Comparison of ENCODE assay signal across 8 mouse cellular contexts in genomic region chr19:55414050-55414449, GRCm38 (mm10).
DNase-seq lines count a peak whose midpoint lies in the region; ATAC-seq and TF ChIP-seq lines count a peak whose summit lies in the region.

No protein-coding gene starts in this region.

- no peak for TF ChIP-seq POLR2A in testis, adult 2 months (IDR thresholded peaks at IDR 0.05; ENCODE audit: control insufficient read depth, low read depth, low read length)

- no peak overlapping the region for H3K27ac ChIP-seq in testis, adult 2 months (ENCODE audit: control insufficient read depth, insufficient read depth, low read depth, low read length)
- H3K27ac ChIP-seq in hindbrain, embryonic 15.5 days (replicated peaks) = no peak overlapping the region
- no peak overlapping the region for H3K27ac ChIP-seq in lung, postnatal 0 days (ENCODE audit: low read length)

- H3K27me3 ChIP-seq in testis, adult 2 months (ENCODE audit: control insufficient read depth, insufficient read depth, low read length) = no peaks in the 10 kb centered on the region
- no peaks in the 10 kb centered on the region for H3K27me3 ChIP-seq in hindbrain, embryonic 15.5 days
- H3K27me3 ChIP-seq in lung, postnatal 0 days (replicated peaks; ENCODE audit: insufficient read depth, low read length) = no peaks in the 10 kb centered on the region

- H3K4me2 ChIP-seq in hindbrain, embryonic 15.5 days = no peak overlapping the region
- no peak overlapping the region for H3K4me2 ChIP-seq in lung, postnatal 0 days (replicated peaks; ENCODE audit: low read depth, low read length)

- H3K4me3 ChIP-seq in testis, adult 2 months (ENCODE audit: control insufficient read depth, low read depth, low read length) = no peak overlapping the region
- no peak overlapping the region for H3K4me3 ChIP-seq in hindbrain, embryonic 15.5 days
- no peak overlapping the region for H3K4me3 ChIP-seq in lung, postnatal 0 days (ENCODE audit: low read depth, low read length)

- DNase-seq in cerebellum, postnatal 14 days = peak; percentile 74 to 77
- DNase-seq in cerebellum, adult 11 months = no peak
- no peak for DNase-seq in testis, postnatal 14 days (ENCODE audit: low spot score)
- DNase-seq in embryo, embryonic 9.5 days (ENCODE audit: extremely low spot score) = peak; percentile 57
- DNase-seq in lung, postnatal 0 days (ENCODE audit: low spot score) = peak; percentile 64
- DNase-seq in right cerebral cortex, postnatal 4 days = peak; percentile 49

- TF ChIP-seq CTCF in testis, adult 2 months (IDR thresholded peaks at IDR 0.05; ENCODE audit: control insufficient read depth, insufficient read depth, insufficient replicate concordance, low read depth, low read length) = peak; percentile 60; the same call in 1 of the 2 replicates
- TF ChIP-seq CTCF in lung, postnatal 0 days (IDR thresholded peaks at IDR 0.05) = peak; percentile 85

- H3K36me3 ChIP-seq in testis, adult 2 months (ENCODE audit: control insufficient read depth, insufficient read depth, low read length) = no peaks in the 10 kb centered on the region
- no peaks in the 10 kb centered on the region for H3K36me3 ChIP-seq in hindbrain, embryonic 15.5 days
- H3K36me3 ChIP-seq in lung, postnatal 0 days (ENCODE audit: insufficient read depth, low read length) = no peaks in the 10 kb centered on the region

- no peak for TF ChIP-seq EP300 in lung, postnatal 0 days (IDR thresholded peaks at IDR 0.05)

- WGBS in hindbrain, embryonic 15.5 days = 40% methylated on average over 8 of the region's 8 CpGs
- WGBS in lung, postnatal 0 days = 44% methylated on average over 8 of the region's 8 CpGs

- no peaks in the 10 kb centered on the region for H3K4me1 ChIP-seq in testis, adult 2 months (ENCODE audit: control insufficient read depth, insufficient read depth, low read length)
- H3K4me1 ChIP-seq in hindbrain, embryonic 15.5 days (replicated peaks) = no peaks in the 10 kb centered on the region
- no peaks in the 10 kb centered on the region for H3K4me1 ChIP-seq in lung, postnatal 0 days (ENCODE audit: insufficient read depth, low read depth, low read length)

- H3K9ac ChIP-seq in hindbrain, embryonic 15.5 days = no peak overlapping the region
- no peak overlapping the region for H3K9ac ChIP-seq in lung, postnatal 0 days (replicated peaks; ENCODE audit: low read depth)

- H3K9me3 ChIP-seq in hindbrain, embryonic 15.5 days = no peaks in the 10 kb centered on the region
- H3K9me3 ChIP-seq in lung, postnatal 0 days (ENCODE audit: low read length) = no peaks in the 10 kb centered on the region

- ATAC-seq in hindbrain, embryonic 15.5 days (ENCODE audit: low FRiP score, low read depth) = 0 out of 2 replicates have a peak, but pooled peaks have one; percentile 66
- 0 out of 2 replicates have a peak, but pooled peaks have one; percentile 44 for ATAC-seq in lung, postnatal 0 days

Comparison
In these comparisons a context has a peak if more than half of its experiments do, and no peak if none do; other contexts are left out.
1. DNase-seq: peak in cerebellum, postnatal 14 days (2 of 2), embryo, embryonic 9.5 days (single experiment), lung, postnatal 0 days (single experiment) and right cerebral cortex, postnatal 4 days (single experiment); none in cerebellum, adult 11 months (single experiment) and testis, postnatal 14 days (single experiment).